Mouse (Mus musculus) spleen, postnatal 36 days (tissue): ENCODE measurements around the gene Olfr912.

Experiments
- DNase-seq, 2 experiments: peaks; one replicate each; pipeline ENCODE4 v3.0.0; 2022; ENCODE audit warnings: low spot score in 2 of 2, mixed read lengths in 1 of 2

The Olfr912 gene

DNA sequence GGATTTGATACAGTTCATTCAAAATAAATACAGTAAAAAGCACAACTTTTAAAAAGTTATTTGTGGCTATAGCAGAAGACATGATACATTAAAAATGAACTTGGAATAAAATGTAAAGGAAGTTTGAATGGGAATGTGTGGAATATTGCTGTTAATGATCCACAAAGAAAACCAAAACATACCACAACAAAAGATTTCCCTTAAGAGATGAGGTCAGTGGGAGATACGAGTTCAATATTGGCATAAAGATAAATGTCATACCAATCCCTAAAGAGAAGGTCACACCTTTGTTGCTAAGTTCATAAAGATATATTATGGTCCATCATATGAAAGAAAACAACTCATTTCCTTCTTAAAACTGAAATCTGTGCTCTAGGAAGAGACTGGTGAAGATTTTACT is at the start of gene Olfr912:
Gene Olfr912 (plus strand): TSS at position 301 of the 400 bp plus-strand sequence.
- DNase-seq = no peak

DNA sequence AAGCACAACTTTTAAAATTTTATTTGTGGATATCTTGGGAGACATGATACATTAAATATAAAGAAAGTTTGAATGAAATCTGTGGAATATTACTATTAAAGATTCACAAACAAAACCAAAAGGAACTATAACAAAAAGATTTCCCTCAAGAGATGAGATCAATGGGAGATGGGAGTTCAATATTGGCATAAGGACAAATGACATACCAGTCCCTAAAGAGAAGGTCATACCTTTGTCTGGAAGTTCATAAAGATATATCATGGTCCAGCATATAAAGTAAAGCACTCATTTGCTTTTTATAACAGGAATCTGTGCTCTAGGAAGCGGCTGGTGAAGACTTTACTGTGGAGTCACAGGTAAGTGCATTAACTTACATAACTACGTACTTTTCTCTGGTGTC is 42.4 kb upstream of the Olfr912 start, which contains the start of gene Olfr910:
Gene Olfr910 (plus strand): TSS at position 301 of the 400 bp plus-strand sequence.
- no peak for DNase-seq

DNA sequence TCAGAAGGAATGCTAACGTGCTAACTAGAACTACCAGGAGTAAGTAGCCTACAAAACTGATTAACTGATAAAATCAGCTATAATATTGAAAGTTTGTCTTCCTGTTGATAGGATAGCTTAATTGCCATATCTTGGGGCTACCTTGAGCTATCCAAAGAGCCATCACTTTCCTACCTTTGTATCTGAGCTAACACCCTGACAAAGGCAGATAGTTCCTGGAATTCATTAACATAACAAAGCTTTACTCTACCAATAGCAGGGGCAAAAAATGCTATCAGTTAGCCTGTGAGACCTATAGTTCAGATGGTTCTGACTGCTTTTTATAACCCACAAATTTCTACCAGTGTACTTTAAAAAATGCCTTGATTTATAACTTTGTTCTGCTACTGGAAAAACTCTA is 11.1 kb downstream of the Olfr912 start:
- no peak for DNase-seq

DNA sequence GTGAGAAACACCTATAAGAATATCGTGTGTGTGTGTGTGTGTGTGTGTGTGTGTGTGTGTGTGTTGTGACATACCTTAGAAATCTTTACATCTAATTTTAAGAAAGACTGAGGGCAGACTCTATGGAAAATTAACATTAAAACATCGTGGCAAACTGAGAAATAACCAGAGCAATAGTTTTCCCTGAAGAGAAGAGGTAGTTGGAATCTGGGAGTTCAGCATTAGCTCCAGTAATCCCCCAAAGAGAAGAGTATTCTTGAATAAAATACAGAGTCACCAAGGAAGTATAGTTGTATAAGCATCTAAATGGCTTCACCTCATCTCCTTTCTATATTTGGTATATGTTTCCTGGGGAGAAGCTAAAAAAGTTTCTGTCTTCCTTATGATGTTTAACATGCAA is 12.5 kb downstream of the Olfr912 start, which contains the start of gene Olfr913:
Gene Olfr913 (plus strand): TSS at position 301 of the 400 bp plus-strand sequence.
- DNase-seq = no peak

DNA sequence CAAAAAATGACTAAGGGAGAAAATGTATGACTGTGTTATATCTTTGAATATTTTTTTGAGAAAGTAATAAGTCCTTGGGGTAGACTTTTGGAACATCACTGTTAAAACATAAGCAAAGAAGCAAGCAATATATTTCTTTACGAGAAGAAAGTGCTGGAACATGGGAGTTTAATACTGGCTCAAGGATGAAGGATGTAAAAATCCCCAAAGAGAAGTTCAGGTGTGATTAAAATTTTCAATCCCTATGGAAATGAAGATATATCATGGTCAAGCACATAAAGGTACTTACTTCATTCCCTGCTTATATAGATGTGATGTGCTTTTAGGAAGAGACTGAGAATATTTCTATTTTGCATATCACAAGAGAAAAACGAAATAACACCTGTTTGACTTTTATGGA is 24.8 kb downstream of the Olfr912 start, which contains the start of gene Olfr914:
Gene Olfr914 (plus strand): TSS at position 301 of the 400 bp plus-strand sequence.
- no peak for DNase-seq

DNA sequence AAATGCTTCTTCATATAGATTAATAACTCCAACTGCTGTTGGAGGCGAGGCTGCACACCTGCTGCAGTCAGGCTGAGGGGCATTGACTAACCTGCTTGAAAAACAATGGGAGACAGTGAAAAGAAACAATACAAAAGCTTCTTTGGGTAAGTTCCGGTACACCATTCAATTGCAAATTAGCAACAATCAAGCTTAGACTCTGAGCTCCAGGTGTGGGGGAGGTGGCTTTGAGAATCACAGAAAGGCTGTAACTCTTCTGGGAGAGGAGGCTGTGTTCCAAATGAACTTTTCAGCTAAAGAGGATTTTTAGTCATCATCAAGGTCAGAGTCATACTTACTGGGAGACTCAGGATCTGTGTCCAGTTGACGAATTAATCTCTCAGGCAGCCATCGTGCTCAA is 52.4 kb downstream of the Olfr912 start:
- DNase-seq = no peak
